Mouse (Mus musculus): ENCODE data around the gene Tsr2.
A peak's percentile ranks its signal among the peaks of the same experiment; 100 is the strongest.

Tsr2 gene

GRCm38 (mm10) chrX:151096171-151097058 lies at the start of gene Tsr2:
Gene Tsr2, minus strand, starts transcription at chrX:151096543.
- DNase-seq = peak; percentile 69 to 77

DNA sequence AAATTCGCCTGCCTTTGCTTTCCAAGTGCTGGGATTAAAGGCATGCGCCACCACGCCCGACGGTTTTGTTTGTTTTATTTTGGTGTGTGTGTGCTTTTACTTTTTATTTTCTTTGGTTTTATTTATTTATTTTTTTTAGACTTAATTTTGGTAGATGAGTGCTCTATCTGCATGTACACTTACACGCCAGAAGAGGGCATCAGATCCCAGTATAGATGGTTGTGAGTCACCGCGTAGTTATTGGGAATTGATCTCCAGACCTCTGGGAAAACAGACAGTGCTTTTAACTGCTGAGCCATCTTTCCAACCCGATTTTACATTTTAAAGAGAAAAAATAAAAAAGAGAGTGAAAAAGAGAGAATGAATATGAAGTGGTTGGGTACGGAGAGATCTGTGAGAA lies 36.4 kb upstream of the Tsr2 start:
- DNase-seq = no peak

GRCm38 (mm10) chrX:151130493-151130892 lies 34.1 kb upstream of the Tsr2 start:
- no peak for DNase-seq

DNA sequence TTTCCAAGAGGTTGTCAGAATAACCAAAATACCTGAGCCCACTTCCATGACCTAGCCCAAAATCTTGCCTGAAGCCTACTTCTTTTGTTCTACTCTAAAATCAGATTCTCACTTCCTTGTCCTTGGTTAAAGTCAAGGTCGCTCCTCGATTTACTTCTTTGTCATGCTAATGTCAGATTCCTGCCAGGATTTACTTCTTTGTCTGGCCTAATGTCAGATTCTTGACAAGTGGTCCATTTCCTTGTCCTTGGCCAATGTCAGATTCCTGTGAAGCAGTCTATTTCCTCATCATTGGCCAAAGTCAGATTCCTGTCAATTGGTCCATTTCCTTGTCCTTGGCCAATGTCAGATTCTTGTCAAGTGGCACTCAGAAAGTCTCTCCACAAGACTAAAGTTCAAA lies 27.6 kb upstream of the Tsr2 start:
- DNase-seq = no peak

DNA sequence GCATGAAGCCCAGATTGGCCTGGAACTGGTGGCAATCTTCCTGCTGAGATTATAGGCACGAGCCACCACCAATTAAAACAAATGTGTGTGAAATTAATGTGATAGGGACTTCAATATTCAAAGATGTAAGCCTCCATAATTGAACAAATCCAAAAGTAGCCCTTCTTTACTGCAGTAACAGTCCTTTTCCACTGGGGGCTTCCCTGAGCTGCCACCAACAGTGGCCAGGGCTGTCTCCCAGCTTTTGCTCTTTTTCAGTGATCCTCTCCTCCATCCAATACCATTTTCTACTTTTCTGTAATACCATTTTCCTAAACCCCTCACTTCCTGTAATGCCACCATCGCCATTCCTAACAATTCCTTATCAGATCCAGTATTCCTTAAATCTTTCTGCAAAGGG lies 21.1 kb upstream of the Tsr2 start:
- peak in 1 of 2 experiments; percentile 2 for DNase-seq

DNA sequence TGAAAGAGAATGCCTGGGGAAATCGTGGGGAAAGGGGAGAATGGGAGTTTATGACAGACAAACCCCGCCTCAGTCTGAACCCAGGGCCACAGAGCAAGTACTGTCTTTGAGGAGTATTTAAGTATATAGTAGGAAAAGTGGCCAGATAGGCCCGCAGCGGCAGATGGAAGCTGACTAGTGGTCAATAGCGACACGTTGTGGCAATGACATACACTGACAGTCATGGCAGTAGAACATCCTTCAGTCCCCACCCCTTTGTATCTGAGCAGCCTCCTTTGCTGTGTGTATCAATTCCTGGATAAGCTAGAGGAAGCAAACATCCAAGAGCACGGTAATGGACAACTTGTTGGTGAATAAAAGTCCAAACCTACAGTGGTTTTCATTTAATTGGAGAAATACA lies 20.5 kb upstream of the Tsr2 start:
- peak; percentile 7 to 14 for DNase-seq

DNA sequence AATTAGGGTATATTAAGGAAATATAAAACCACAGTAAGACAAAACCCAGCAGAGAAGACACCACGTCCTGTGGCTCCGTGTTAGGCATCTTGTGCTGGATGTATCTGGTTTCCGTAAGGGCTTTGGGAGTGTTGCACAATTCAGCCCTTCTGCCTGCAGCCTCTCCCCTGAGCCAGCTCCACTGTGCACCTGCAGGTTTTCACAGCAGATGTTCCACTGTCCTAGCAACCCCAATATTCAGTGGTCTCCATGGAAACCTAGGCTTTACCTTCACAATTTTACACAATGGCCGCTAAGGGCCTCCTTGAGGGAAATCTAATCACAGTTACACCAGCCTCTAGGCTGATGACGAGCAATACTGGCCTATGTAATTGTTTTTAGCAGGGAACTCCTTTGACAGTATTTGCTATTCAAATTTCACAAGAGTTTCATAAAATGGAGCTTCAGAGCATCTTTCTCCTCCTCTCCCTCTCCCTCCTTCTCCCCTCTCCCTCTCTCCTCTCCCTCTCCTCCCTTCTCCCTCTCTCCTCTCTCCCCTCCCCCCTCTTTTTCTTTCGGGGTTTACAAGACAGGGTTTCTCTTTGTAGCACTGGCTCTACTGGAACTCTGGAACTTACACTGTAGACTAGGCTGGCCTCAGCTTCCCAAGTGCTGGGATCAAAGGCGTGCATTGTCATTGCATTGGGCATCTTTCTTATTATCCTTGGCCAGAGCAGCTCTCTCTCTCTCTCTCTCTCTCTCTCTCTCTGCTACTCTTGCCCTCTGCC lies 11.1 kb upstream of the Tsr2 start:
- no peak for DNase-seq

GRCm38 (mm10) chrX:151087418-151087817 lies 8.9 kb downstream of the Tsr2 start:
- no peak for DNase-seq

- no peak for DNase-seq
Observed at GRCm38 (mm10) chrX:151085599-151085998, 10.7 kb downstream of the Tsr2 start.

- DNase-seq = no peak
Observed at GRCm38 (mm10) chrX:151076941-151077485, 19.3 kb downstream of the Tsr2 start.

DNA sequence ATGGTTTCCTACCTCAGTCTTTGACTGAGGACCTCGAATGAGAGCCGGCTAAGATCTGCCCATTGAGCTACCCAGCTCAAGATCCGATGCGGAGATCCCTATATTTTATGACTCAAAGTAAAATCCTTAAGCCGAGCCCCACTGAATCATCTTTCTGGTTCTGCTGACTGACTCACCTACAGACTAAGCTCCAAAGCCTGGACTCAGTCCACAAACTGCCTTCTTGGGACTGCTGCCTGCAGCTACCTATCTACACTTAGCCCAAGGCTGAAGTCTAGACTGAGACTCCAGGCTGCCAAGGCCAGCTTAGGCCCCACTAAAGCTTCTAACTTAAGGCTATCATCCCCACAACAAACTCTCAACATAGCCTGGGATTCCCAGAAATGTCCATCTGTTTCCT lies 20.3 kb downstream of the Tsr2 start:
- DNase-seq = no peak

GRCm38 (mm10) chrX:151067876-151068275 lies 28.5 kb downstream of the Tsr2 start:
- DNase-seq = no peak

DNA sequence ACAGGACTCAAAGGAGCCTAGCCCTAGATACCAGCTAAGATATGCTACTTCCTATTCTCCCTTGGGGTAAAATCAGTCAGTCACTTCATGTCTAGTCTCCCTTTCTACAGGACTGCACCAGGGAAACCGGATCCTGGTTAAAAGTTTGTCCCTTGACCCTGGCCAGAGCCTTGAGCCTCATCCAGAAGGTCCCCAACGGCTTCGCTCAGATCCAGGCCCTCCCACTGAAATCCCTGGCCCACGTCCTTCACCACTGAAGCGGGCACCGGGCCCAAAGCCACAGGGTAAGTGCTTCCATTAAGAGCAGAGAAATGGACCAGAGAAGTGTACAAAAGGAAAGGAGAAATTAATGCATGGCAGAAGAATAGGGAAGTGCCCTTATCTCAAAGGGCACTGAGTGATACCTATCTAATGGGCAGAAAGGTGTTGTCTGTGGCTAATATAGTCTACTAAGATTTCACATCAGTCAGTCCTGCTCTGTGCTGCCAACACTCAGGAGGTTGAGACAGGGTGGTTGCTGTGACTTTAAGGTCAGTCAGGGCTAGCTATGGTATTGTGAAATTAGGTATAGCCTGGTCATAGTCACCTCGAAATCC lies 30.2 kb downstream of the Tsr2 start:
- DNase-seq = no peak

GRCm38 (mm10) chrX:151061615-151062299 lies 34.6 kb downstream of the Tsr2 start:
- DNase-seq = no peak

DNA sequence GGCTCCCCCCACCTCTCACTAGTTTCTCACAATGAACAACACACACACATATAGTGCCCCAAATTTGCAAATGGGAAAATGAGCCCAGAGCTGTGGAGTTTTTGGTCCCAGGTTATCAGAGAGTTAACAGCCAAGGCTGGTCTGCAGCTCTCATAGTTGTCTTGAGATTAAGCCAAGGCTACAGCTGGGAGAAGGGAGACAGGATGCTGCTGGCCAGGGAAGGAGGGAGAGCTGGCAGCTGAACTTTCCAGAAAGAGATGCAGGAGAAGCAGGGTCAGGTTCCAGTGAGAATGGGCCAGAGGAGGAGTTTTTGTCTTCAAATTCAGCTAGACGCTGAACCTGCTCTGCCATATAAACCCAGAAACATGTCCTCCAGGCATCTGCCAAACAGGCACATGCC lies 37.0 kb downstream of the Tsr2 start:
- no peak for DNase-seq

- peak; percentile 15 to 34 for DNase-seq
Observed at GRCm38 (mm10) chrX:151055559-151055958, 40.8 kb downstream of the Tsr2 start.

GRCm38 (mm10) chrX:151054489-151054888 lies 41.9 kb downstream of the Tsr2 start:
- no peak for DNase-seq

GRCm38 (mm10) chrX:151050337-151050736 lies 46.0 kb downstream of the Tsr2 start:
- DNase-seq = peak; percentile 9 to 15

DNA sequence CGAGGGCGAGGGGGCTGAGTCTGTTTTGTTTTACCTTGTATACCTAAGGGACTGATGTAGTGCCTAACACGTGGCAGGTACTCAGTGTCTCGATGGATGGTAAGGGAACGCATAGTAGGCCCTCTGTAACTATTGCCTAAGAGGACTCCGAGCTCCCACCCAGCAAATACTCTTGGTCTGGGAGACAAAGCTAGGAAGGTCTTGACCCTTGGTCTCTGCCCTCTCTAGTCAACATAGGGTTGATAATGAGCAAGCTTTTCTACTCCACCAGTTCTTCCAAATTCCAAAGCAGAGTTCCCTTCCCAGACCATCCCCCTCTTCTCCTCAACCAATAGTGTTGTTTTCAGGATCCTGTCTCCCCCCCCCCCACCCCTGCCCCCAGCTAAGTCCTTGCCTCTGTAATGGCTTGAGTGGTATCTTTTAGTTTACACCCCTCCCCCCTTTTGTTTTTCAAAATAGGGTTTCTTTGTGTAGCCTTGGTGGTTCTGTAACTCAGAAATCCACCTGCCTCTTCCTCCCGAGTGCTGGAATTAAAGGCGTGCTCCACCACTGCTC lies 46.6 kb downstream of the Tsr2 start:
- DNase-seq = no peak

DNA sequence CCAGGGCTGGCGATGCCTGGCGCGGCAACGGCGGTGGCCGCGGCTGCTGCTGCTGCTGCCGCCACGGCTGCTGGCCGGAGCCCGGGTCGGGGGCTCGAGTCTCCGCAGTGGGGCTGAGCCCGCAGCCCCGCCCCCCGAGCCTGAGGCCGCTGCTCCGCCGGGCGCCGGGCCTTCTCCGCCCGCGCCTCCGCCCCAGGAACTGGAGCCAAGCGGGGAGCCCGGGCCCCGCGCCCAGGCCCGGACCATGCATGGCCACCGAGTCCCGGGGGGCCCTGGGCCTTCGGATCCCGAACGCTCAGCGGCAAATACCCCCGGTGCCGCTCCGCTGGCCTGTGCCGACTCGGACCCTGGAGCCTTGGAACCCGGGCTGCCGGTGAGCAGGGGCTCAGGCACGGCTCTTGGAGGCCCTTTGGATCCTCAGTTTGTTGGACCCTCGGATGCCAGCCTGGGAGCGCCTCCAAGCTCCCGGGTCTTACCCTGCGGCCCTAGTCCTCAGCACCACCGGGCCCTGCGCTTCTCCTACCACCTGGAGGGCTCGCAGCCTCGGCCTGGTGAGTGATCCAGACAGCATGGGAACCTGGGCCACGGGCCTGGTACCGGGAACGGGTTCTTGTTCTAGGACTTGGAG lies 48.8 kb downstream of the Tsr2 start:
- peak; percentile 7 to 11 for DNase-seq

- peak; percentile 81 to 87 for DNase-seq
Observed at GRCm38 (mm10) chrX:151046777-151047430, 49.4 kb downstream of the Tsr2 start.
